Mouse (Mus musculus) intestine, embryonic 16.5 days (tissue): ENCODE results near the gene Eid1. TPM values are rescaled to one million over a fixed set of nuclear protein-coding genes. Genes with fewer than 3 reads are reported as not detected.

Experiments
- ATAC-seq: fragments of 200-750 bp; cut with Nextera tagmentation; 2 replicates; pipeline ENCODE4 v1.8.0; 2017; ENCODE audit warnings: moderate TSS enrichment, moderate library complexity
- H3K27ac ChIP-seq: fragments of 300-500 bp; sonication (generic); 2 replicates; pipeline ENCODE4 v1.5.1; 2014; ENCODE audit warnings: mild to moderate bottlenecking, low read length
- H3K27me3 ChIP-seq: fragments of 300-500 bp; sonication (generic); replicated peaks from 2 replicates; pipeline ENCODE4 v1.6.1; 2014; ENCODE audit warnings: low read length, control low read depth, mixed read lengths; ENCODE audit not compliant: control insufficient read depth, insufficient read depth
- H3K36me3 ChIP-seq: fragments of 300-500 bp; sonication (generic); 2 replicates; pipeline ENCODE4 v1.6.1; 2014; ENCODE audit warnings: low read length, control low read depth; ENCODE audit not compliant: control insufficient read depth, insufficient read depth
- H3K4me1 ChIP-seq: fragments of 300-500 bp; sonication (generic); 2 replicates; pipeline ENCODE4 v1.6.1; 2014; ENCODE audit warnings: low read length, control low read depth, mixed read lengths; ENCODE audit not compliant: control insufficient read depth, insufficient read depth
- H3K4me2 ChIP-seq: fragments of 300-500 bp; sonication (generic); 2 replicates; pipeline ENCODE4 v1.6.1; 2014; ENCODE audit warnings: low read depth, low read length, control low read depth
- H3K4me3 ChIP-seq: fragments of 300-500 bp; sonication (generic); 2 replicates; pipeline ENCODE4 v1.5.1; 2014; ENCODE audit warnings: mild to moderate bottlenecking, low read length
- H3K9ac ChIP-seq: fragments of 300-500 bp; sonication (generic); 2 replicates; pipeline ENCODE4 v1.6.1; 2014; ENCODE audit warnings: low read depth, low read length
- H3K9me3 ChIP-seq: fragments of 300-500 bp; sonication (generic); 2 replicates; pipeline ENCODE4 v1.6.1; 2016; ENCODE audit warnings: low read length, control low read depth; ENCODE audit not compliant: control insufficient read depth
- WGBS: fragments of 180-500 bp; shearing (Covaris S2); extraction: QIAGEN DNeasy Blood & Tissue Kit; methylation state at CpG from one replicate; pipeline ENCODE4 v1.1.7; 2014; 5-methylcytosine and 5-hydroxymethylcytosine counted together
- polyA plus RNA-seq: library from polyadenylated mRNA; unstranded; fragments of >200 nt; fragmentation: Nextera tagmentation; extraction: Ambion mirVana; gene quantifications from 2 replicates; pipeline ENCODE4 v1.2.1, GENCODE M21; 2015

Gene Eid1
- polyA plus RNA-seq, 1 experiment from 2014 or later = 73.2 TPM

DNA sequence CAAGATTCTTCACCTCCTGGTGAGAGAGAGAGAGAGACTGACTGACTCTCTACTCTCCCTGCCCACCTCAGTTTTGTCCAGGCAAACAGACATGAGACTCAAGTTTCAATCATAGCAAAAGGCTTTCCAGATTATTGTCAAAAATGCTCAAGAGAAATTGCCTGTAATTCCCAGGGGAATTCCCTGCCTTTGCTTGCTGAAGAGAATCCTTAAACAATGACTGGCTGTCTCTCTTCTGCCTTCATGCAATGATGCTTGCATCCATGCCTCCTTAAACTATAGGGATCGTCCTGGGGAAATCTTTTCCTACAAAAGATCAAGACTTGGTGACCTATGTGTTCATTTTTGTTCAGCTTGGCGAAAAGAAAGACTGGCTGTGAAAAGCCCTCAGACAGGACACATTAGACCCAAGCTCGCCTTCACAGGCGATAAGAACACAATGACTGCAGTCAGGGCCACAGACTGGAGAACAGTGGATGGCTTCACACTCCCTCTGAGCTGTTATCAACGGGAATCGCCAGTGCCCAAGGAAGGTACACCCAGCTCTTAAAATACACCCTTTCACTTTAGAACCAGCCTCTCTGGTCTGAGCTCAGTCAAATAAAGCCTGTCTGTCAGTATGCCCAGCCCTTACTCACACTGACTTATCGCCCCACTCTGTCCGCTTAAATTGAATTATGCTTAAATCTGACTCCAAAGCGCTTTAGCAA lies 12.7 kb downstream of the Eid1 start:
- ATAC-seq = no peak
- no peak overlapping the region for H3K27ac ChIP-seq

GRCm38 (mm10) chr2:125692010-125692409 lies 19.1 kb downstream of the Eid1 start:
- ATAC-seq = no peak
- H3K4me2 ChIP-seq = no peak overlapping the region
- no peaks in the 10 kb centered on the region for H3K9me3 ChIP-seq
- no peak overlapping the region for H3K27ac ChIP-seq
- no peak overlapping the region for H3K4me3 ChIP-seq
- H3K9ac ChIP-seq = no peak overlapping the region
- H3K27me3 ChIP-seq = no peaks in the 10 kb centered on the region
- H3K36me3 ChIP-seq = no peaks in the 10 kb centered on the region
- WGBS = 45% methylated on average over 2 of the region's 2 CpGs
- H3K4me1 ChIP-seq = peaks cover 3% of the 10 kb centered on the region; the same call in 1 of the 2 replicates

More for the DNA sequence above, 12.7 kb downstream of the Eid1 start:
- Histone ChIP-seq H3K4me3 (no peak overlapping the region), H3K27me3 (no peaks in the 10 kb centered on the region), H3K9ac (no peak overlapping the region), H3K9me3 (no peaks in the 10 kb centered on the region), H3K4me2 (no peak overlapping the region), H3K36me3 (no peaks in the 10 kb centered on the region), H3K4me1 (peaks cover 7% of the 10 kb centered on the region)
- 61% methylated on average over 9 of the region's 9 CpGs for WGBS

DNA sequence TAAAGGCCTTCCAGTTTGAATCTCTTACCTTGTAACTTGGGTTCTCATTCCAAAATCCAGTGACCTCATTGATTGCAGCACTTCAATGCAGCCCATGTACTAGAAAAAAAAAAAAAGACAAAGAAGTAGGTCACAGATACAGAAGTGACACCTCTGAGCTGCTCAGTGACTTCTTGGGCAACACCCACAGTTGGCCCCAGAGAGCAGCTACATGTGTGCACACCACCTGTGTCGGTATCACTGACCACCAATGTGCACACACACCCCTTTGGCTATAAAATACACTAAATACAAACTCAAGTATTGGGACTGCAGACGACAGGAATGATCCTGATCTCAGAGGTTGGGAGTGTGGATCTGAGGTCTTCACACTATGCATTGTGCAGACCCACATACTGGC lies 21.9 kb downstream of the Eid1 start:
- 75% methylated on average over 2 of the region's 2 CpGs for WGBS
- Histone ChIP-seq H3K4me1 (peaks cover 3% of the 10 kb centered on the region; the same call in 1 of the 2 replicates), H3K27me3 (no peaks in the 10 kb centered on the region), H3K9ac (no peak overlapping the region), H3K9me3 (no peaks in the 10 kb centered on the region), H3K36me3 (no peaks in the 10 kb centered on the region), H3K27ac (no peak overlapping the region), H3K4me3 (no peak overlapping the region), H3K4me2 (no peak overlapping the region)
- no peak for ATAC-seq

DNA sequence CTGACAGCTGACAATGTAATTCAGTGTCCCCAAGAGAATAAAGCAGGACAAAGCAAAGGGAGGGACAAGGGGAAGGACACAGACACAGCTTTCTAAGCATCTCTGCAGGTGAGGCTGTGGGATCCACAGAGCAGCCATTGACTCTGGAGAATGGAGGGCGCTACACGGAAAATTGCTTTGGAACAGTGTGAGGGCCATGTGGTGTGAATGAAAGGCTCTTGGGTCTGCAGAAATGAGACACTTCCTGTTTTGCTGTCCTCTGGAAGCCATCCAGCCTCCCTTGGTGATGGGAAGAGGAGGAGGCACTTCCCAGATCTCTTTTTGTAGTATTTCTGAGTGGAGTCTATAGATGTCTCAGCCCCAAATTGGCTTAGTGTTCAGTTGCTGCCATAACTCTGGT lies 23.3 kb downstream of the Eid1 start:
- H3K27me3 ChIP-seq = no peaks in the 10 kb centered on the region
- no peak overlapping the region for H3K4me3 ChIP-seq
- H3K9me3 ChIP-seq = no peaks in the 10 kb centered on the region
- no peak overlapping the region for H3K9ac ChIP-seq
- H3K4me1 ChIP-seq = peaks cover 3% of the 10 kb centered on the region; the same call in 1 of the 2 replicates
- 57% methylated on average over 2 of the region's 2 CpGs for whole genome bisulfite sequencing
- no peak overlapping the region for H3K4me2 ChIP-seq
- peak; percentile 48; the same call in 1 of the 2 replicates for ATAC-seq
- H3K36me3 ChIP-seq = no peaks in the 10 kb centered on the region
- H3K27ac ChIP-seq = peak overlapping the region; percentile 51

DNA sequence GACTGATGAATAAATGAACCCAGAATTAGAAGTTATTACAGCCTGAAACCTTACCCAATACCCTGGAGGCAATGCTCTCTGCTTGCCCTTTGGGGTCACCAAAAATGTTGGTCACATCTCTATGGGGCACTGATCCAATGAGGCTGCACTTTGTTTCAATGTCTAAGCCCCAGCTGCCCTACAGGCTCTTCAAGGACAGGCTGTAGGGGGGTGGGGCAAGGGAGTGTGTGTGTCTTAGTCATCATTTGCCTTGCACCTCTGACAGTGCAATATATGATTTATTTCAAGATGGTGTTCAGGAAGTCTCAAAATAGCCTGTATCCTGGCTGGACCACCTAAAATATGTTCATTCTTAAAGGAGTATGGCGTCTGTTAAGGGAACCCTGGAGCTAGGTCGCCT lies 28.7 kb downstream of the Eid1 start:
- Histone ChIP-seq H3K4me3 (no peak overlapping the region), H3K36me3 (no peaks in the 10 kb centered on the region)
- WGBS = 78% methylated on average over 2 of the region's 2 CpGs

GRCm38 (mm10) chr2:125702851-125703250 lies 30.0 kb downstream of the Eid1 start:
- H3K9ac ChIP-seq = no peak overlapping the region
- WGBS = 86% methylated on average over 2 of the region's 2 CpGs
- no peaks in the 10 kb centered on the region for H3K27me3 ChIP-seq
- no peak overlapping the region for H3K4me2 ChIP-seq
- H3K27ac ChIP-seq = no peak overlapping the region
- H3K36me3 ChIP-seq = no peaks in the 10 kb centered on the region
- no peak for ATAC-seq
- H3K9me3 ChIP-seq = no peaks in the 10 kb centered on the region
- no peak overlapping the region for H3K4me3 ChIP-seq
- no peaks in the 10 kb centered on the region for H3K4me1 ChIP-seq

More for the DNA sequence above, 28.7 kb downstream of the Eid1 start:
- Histone ChIP-seq H3K27me3 (no peaks in the 10 kb centered on the region), H3K27ac (no peak overlapping the region), H3K9ac (no peak overlapping the region), H3K9me3 (no peaks in the 10 kb centered on the region), H3K4me1 (no peaks in the 10 kb centered on the region), H3K4me2 (no peak overlapping the region)
- no peak for ATAC-seq

- 65% methylated on average over 12 of the region's 12 CpGs for WGBS
- Histone ChIP-seq H3K4me2 (no peak overlapping the region), H3K4me1 (no peaks in the 10 kb centered on the region), H3K36me3 (no peaks in the 10 kb centered on the region), H3K27me3 (no peaks in the 10 kb centered on the region), H3K9ac (no peak overlapping the region), H3K4me3 (no peak overlapping the region), H3K27ac (no peak overlapping the region), H3K9me3 (no peaks in the 10 kb centered on the region)
- no peak for ATAC-seq
Measured at GRCm38 (mm10) chr2:125704907-125705631, 32.2 kb downstream of the Eid1 start.

DNA sequence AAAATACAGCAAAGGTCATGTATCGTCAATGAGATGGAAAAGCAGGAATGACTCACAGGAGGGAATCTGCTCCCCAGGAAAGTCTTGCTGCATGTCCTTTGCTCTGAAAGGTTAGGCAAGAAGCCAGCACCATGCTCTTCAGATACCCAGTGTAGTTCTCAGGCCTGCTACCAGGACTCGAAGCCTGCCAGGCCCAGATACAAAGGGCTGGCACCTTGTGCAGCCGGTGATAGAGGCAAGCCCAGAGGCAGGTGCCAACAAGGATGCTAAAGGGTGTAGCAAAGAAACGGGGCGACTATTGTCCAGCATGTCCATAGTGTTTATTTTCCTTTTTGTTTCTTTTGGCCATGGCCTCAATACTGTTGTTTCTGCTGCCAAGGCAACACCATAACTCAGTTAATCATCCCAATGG lies 33.6 kb downstream of the Eid1 start:
- no peaks in the 10 kb centered on the region for H3K4me1 ChIP-seq
- H3K4me3 ChIP-seq = no peak overlapping the region
- H3K9me3 ChIP-seq = no peaks in the 10 kb centered on the region
- H3K9ac ChIP-seq = no peak overlapping the region
- no peaks in the 10 kb centered on the region for H3K36me3 ChIP-seq
- H3K27me3 ChIP-seq = no peaks in the 10 kb centered on the region
- H3K4me2 ChIP-seq = no peak overlapping the region
- ATAC-seq = no peak
- no peak overlapping the region for H3K27ac ChIP-seq
- WGBS = 71% methylated on average over 5 of the region's 5 CpGs

DNA sequence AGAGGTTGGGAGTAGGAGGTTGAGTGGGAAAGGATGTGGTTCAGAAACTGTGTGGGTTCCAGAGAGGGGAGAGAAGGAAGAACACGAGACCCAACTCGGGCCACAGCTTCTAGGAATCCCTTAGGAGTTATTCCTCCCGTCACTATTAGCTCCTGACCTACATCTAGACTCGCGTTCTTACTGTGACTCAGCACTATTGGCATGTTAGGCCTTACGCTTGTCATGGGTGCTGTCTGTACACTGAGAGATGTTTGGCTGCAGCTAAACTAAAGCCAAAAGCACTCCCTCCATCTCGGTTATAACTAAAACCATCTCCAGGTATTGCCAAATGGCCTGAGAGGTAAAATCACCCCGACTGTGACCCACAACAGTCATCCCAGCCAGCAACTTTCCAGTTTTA lies 43.7 kb downstream of the Eid1 start:
- WGBS = 82% methylated on average over 8 of the region's 8 CpGs
- no peak overlapping the region for H3K4me3 ChIP-seq
- no peak overlapping the region for H3K4me2 ChIP-seq
- no peaks in the 10 kb centered on the region for H3K9me3 ChIP-seq
- no peaks in the 10 kb centered on the region for H3K27me3 ChIP-seq
- no peak overlapping the region for H3K27ac ChIP-seq
- no peak overlapping the region for H3K9ac ChIP-seq
- no peaks in the 10 kb centered on the region for H3K36me3 ChIP-seq
- no peaks in the 10 kb centered on the region for H3K4me1 ChIP-seq
- no peak for ATAC-seq
